Mouse (Mus musculus) stomach, embryonic 16.5 days (tissue): ENCODE measurements around the gene Pipox. TPM values are rescaled to one million over a fixed set of nuclear protein-coding genes. Genes with fewer than 3 reads are reported as not detected.

Source experiments
- ATAC-seq: fragments of 200-750 bp; cut with Nextera tagmentation; 2 replicates; pipeline ENCODE4 v1.8.0; 2017; ENCODE audit warnings: moderate number of reproducible peaks, moderate TSS enrichment; ENCODE audit not compliant: insufficient read depth, low FRiP score
- H3K27ac ChIP-seq: fragments of 300-500 bp; sonication (generic); 2 replicates; pipeline ENCODE4 v1.5.1; 2014; ENCODE audit warnings: low read length
- H3K27me3 ChIP-seq: fragments of 300-500 bp; sonication (generic); 2 replicates; pipeline ENCODE4 v1.6.1; 2014; ENCODE audit warnings: low read length, control low read depth, mixed read lengths; ENCODE audit not compliant: control insufficient read depth, insufficient read depth
- H3K36me3 ChIP-seq: fragments of 300-500 bp; sonication (generic); 2 replicates; pipeline ENCODE4 v1.6.1; 2014; ENCODE audit warnings: low read length; ENCODE audit not compliant: control insufficient read depth, insufficient read depth
- H3K4me1 ChIP-seq: fragments of 300-500 bp; sonication (generic); 2 replicates; pipeline ENCODE4 v1.6.1; 2014; ENCODE audit warnings: low read length, control low read depth, mixed read lengths; ENCODE audit not compliant: control insufficient read depth, insufficient read depth
- H3K4me2 ChIP-seq: fragments of 300-500 bp; sonication (generic); 2 replicates; pipeline ENCODE4 v1.6.1; 2014; ENCODE audit warnings: low read depth, low read length, mixed read lengths
- H3K4me3 ChIP-seq: fragments of 300-500 bp; sonication (generic); replicated peaks from 2 replicates; pipeline ENCODE4 v1.5.1; 2014; ENCODE audit warnings: mild to moderate bottlenecking, low read length
- H3K9ac ChIP-seq: fragments of 300-500 bp; sonication (generic); 2 replicates; pipeline ENCODE4 v1.6.1; 2014; ENCODE audit warnings: low read length
- H3K9me3 ChIP-seq: fragments of 300-500 bp; sonication (generic); replicated peaks from 2 replicates; pipeline ENCODE4 v1.6.1; 2016; ENCODE audit warnings: low read length, control low read depth; ENCODE audit not compliant: control insufficient read depth
- WGBS: fragments of 180-500 bp; shearing (Covaris S2); extraction: QIAGEN DNeasy Blood & Tissue Kit; methylation state at CpG from one replicate; pipeline ENCODE4 v1.1.7; 2014; 5-methylcytosine and 5-hydroxymethylcytosine counted together
- polyA plus RNA-seq: library from polyadenylated mRNA; unstranded; fragments of >200 nt; fragmentation: Nextera tagmentation; extraction: Ambion mirVana; gene quantifications from 2 replicates; pipeline ENCODE4 v1.2.1, GENCODE M21; 2015

Gene Pipox
- polyA plus RNA-seq, 1 experiment from 2014 or later = 20.8 TPM

DNA sequence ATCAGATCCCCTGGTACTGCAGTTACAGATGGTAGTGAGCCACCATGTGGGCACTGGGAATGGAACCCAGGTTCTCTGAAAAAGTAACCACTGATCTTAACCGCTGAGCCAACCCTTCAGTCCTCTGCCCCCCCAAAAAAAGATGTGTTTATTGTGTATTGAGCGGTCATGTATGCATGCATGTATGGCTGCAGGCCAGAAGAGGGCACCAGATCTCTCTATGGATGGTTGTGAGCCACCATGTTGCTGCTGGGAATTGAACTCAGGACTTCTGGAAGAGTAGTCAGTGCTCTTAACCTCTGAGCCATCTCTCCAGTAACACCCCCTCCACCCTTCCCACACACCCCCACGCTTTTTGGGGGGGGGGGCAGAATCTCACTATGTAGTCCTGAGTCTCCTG lies 58.8 kb downstream of the Pipox start:
- Histone ChIP-seq H3K9ac (no peak overlapping the region), H3K4me1 (no peaks in the 10 kb centered on the region; the same call in 1 of the 2 replicates), H3K4me2 (no peak overlapping the region), H3K9me3 (no peaks in the 10 kb centered on the region), H3K27me3 (no peaks in the 10 kb centered on the region), H3K36me3 (peaks cover 4% of the 10 kb centered on the region; the same call in 1 of the 2 replicates), H3K4me3 (no peak overlapping the region), H3K27ac (no peak overlapping the region)
- ATAC-seq = no peak
- 79% methylated on average over 3 of the region's 3 CpGs for WGBS

DNA sequence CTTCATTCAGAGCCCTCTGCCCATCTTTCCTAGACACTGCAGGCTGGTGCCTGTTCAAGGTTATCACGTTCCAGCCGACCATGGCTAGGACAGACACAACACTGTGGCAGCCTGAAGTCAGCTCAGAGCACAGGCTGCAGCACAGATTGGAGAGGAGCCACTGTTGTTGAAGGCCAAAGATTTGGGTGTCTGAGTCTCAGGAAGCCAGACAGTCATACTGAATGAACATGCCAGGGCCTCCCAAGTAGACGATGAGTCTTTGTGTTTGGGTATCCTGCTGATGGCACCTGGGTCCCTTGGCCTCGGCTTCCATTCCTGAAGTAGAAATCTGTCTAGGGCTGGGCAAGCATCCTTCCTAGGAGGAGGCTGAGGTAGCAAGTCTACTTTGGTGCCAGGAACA lies 61.4 kb downstream of the Pipox start:
- 81% methylated on average over 4 of the region's 4 CpGs for WGBS
- no peak overlapping the region for H3K4me2 ChIP-seq
- H3K9ac ChIP-seq = no peak overlapping the region
- no peaks in the 10 kb centered on the region for H3K27me3 ChIP-seq
- ATAC-seq = no peak
- peaks cover 12% of the 10 kb centered on the region for H3K36me3 ChIP-seq
- H3K4me1 ChIP-seq = no peaks in the 10 kb centered on the region; the same call in 1 of the 2 replicates
- H3K4me3 ChIP-seq = no peak overlapping the region
- H3K9me3 ChIP-seq = no peaks in the 10 kb centered on the region
- H3K27ac ChIP-seq = no peak overlapping the region

DNA sequence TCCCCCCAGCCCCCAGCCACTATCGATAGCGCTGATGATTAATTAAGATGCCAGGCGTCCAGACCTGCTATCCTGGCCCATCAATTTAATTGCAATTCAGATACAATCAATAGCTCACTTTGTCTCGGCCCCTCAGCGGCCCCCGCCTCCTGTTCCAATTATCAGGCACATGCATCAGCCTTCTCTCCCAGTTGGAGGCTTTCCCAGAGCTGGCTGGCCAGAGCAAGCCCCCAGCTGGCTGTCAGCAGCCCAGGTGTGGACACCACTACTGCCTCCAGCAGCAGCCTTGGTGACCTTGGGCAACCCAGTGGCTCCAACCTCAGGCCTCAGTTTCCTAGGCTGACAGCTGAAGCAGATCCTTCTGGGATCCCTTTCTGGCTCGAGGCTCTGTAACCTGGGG lies 63.0 kb downstream of the Pipox start:
- Histone ChIP-seq H3K9me3 (no peaks in the 10 kb centered on the region), H3K27me3 (no peaks in the 10 kb centered on the region), H3K9ac (no peak overlapping the region), H3K4me1 (0 out of 2 replicates have a peak, but pooled peaks cover 3% of the 10 kb centered on the region), H3K4me2 (no peak overlapping the region), H3K27ac (no peak overlapping the region), H3K4me3 (no peak overlapping the region), H3K36me3 (peaks cover 12% of the 10 kb centered on the region)
- 49% methylated on average over 7 of the region's 7 CpGs for WGBS
- peak; percentile 31; the same call in 1 of the 2 replicates for ATAC-seq

Other genes with a start within 250 kb of the Pipox start
- 3.4 and 4.2 TPM in 2 replicates for gene Nufip2, start 207.9 kb downstream of the Pipox start, polyA plus RNA-seq
- gene Cryba1, start 168.8 kb downstream of the Pipox start, polyA plus RNA-seq = not detected in 2 replicates
- gene Myo18a, start 130.8 kb downstream of the Pipox start, polyA plus RNA-seq = 44.9 and 46.0 TPM in 2 replicates
- gene Gm10277, start 106.3 kb downstream of the Pipox start, polyA plus RNA-seq = 1.2 and 1.4 TPM in 2 replicates
- 2.0 and 2.3 TPM in 2 replicates for gene Sez6, start 36.7 kb upstream of the Pipox start, polyA plus RNA-seq
- 10.9 and 11.5 TPM in 2 replicates for gene Phf12, start 88.7 kb upstream of the Pipox start, polyA plus RNA-seq
- gene Dhrs13, start 138.2 kb upstream of the Pipox start, polyA plus RNA-seq = 12.1 and 13.8 TPM in 2 replicates
- 59.0 and 61.1 TPM in 2 replicates for gene Flot2, start 143.8 kb upstream of the Pipox start, polyA plus RNA-seq
- gene Eral1, start 186.3 kb upstream of the Pipox start, polyA plus RNA-seq = 28.3 and 29.0 TPM in 2 replicates
- 9.5 and 11.5 TPM in 2 replicates for gene Fam222b, start 200.6 kb upstream of the Pipox start, polyA plus RNA-seq